Mouse (Mus musculus) G1E (cell line): ENCODE measurements at regions not wholly inside any gene's neighbourhood (a gene's known extent, or its start where the extent isn't known, plus 50 kb on each side); places are given as distances from the start of the nearest gene placed in this dataset.

Experiments
- ATAC-seq: 2 replicates; pipeline ENCODE4 v1.8.0; 2016; ENCODE audit warnings: mild to moderate bottlenecking; ENCODE audit not compliant: insufficient number of reproducible peaks, poor library complexity, low FRiP score, severe bottlenecking; ENCODE audit errors: extremely low read depth
- DNase-seq: peaks from one replicate; pipeline ENCODE4 v3.0.0; 2012; ENCODE audit warnings: low spot score
- H3K27me3 ChIP-seq: 2 replicates; pipeline ENCODE4 v1.6.1; 2012; ENCODE audit warnings: mild to moderate bottlenecking, low read length, inconsistent platforms; ENCODE audit not compliant: insufficient read depth
- H3K36me3 ChIP-seq: replicated peaks from 2 replicates; pipeline ENCODE3; 2012; ENCODE audit warnings: mild to moderate bottlenecking, inconsistent platforms
- H3K4me1 ChIP-seq: 2 replicates; pipeline ENCODE4 v1.6.1; 2012; ENCODE audit warnings: low read depth, low read length, inconsistent platforms, mixed read lengths; ENCODE audit not compliant: insufficient read depth
- H3K4me3 ChIP-seq: 2 replicates; pipeline ENCODE4 v1.5.1; 2012; ENCODE audit warnings: low read depth, mild to moderate bottlenecking, inconsistent platforms, low read length, moderate library complexity, mixed read lengths
- H3K9me3 ChIP-seq: replicated peaks from 2 replicates; pipeline ENCODE4 v1.6.1; 2012; ENCODE audit warnings: inconsistent platforms
- CTCF ChIP-seq: IDR thresholded peaks from 2 replicates; pipeline ENCODE4 v1.5.1; 2012; ENCODE audit warnings: low read depth, low read length, inconsistent platforms, mixed read lengths
- GATA1 ChIP-seq: IDR thresholded peaks from 2 replicates; pipeline ENCODE4 v1.6.1; 2012; ENCODE audit warnings: borderline replicate concordance, low read length, inconsistent platforms, mixed read lengths
- GATA2 ChIP-seq: IDR thresholded peaks from 2 replicates; pipeline ENCODE4 v1.6.1; 2012; ENCODE audit warnings: low read depth, low read length, inconsistent platforms, borderline replicate concordance
- POLR2AphosphoS5 ChIP-seq: IDR thresholded peaks from 2 replicates; pipeline ENCODE4 v1.6.1; 2012; ENCODE audit warnings: low read depth, low read length, inconsistent platforms; ENCODE audit not compliant: insufficient replicate concordance
- TAL1 ChIP-seq: conservative IDR thresholded peaks from 2 replicates; pipeline ENCODE4 v1.6.1; 2012; ENCODE audit warnings: low read depth, low read length, inconsistent platforms, mixed read lengths

GRCm38 (mm10) chr3:21218936-21219335 lies 852.0 kb upstream of the Agtr1b start:
- no peaks in the 10 kb centered on the region for H3K27me3 ChIP-seq
- TF ChIP-seq GATA2, result no peak
- no peak for TF ChIP-seq POLR2AphosphoS5
- no peak for TF ChIP-seq CTCF
- no peak for TF ChIP-seq GATA1
- no peak for TF ChIP-seq TAL1
- no peak overlapping the region for H3K4me3 ChIP-seq
- H3K9me3 ChIP-seq, result no peaks in the 10 kb centered on the region
- DNase-seq (no peak), ATAC-seq (no peak)
- H3K4me1 ChIP-seq, result no peaks in the 10 kb centered on the region
- H3K36me3 ChIP-seq, result no peaks in the 10 kb centered on the region

DNA sequence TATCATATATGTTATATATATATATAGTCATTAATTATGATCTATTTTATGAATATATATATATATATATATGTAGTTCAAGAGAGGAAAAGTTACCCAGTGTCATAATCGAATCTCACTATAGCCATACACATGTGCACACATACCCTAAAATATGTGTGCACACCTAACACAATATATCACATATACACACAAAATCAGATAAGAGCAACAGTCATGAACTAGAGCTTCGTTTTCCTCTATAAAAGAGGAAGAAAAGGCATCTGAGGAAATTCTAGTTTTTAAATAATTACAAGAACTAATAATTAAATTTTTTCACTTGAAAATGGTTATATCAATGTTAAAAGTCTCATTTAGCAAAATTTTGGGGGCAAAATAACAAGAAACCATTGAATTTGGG lies 835.3 kb upstream of the Tbl1xr1 start:
- DNase-seq, result no peak
- Histone ChIP-seq H3K27me3 (no peaks in the 10 kb centered on the region), H3K4me1 (no peaks in the 10 kb centered on the region), H3K36me3 (no peaks in the 10 kb centered on the region), H3K9me3 (no peaks in the 10 kb centered on the region), H3K4me3 (no peak overlapping the region)
- TF ChIP-seq TAL1 (no peak), GATA2 (no peak), POLR2AphosphoS5 (no peak), GATA1 (no peak), CTCF (no peak)
- ATAC-seq, result no peak

- ATAC-seq (no peak), DNase-seq (no peak)
- H3K36me3 ChIP-seq, result no peaks in the 10 kb centered on the region
- no peak overlapping the region for H3K4me3 ChIP-seq
- H3K9me3 ChIP-seq, result no peaks in the 10 kb centered on the region
- TF ChIP-seq POLR2AphosphoS5 (no peak), GATA2 (no peak), GATA1 (no peak), CTCF (no peak), TAL1 (no peak)
- H3K4me1 ChIP-seq, result no peaks in the 10 kb centered on the region
- no peaks in the 10 kb centered on the region for H3K27me3 ChIP-seq
These were observed 820.2 kb upstream of the Tbl1xr1 start for GRCm38 (mm10) chr3:21256129-21256760.

GRCm38 (mm10) chr3:21263317-21263716 lies 813.1 kb upstream of the Tbl1xr1 start:
- no peaks in the 10 kb centered on the region for H3K9me3 ChIP-seq
- no peak overlapping the region for H3K4me3 ChIP-seq
- H3K36me3 ChIP-seq, result no peaks in the 10 kb centered on the region
- no peaks in the 10 kb centered on the region for H3K27me3 ChIP-seq
- TF ChIP-seq GATA2, result no peak
- no peak for TF ChIP-seq GATA1
- TF ChIP-seq TAL1, result no peak
- no peak for TF ChIP-seq CTCF
- TF ChIP-seq POLR2AphosphoS5, result no peak
- DNase-seq, result no peak
- no peak for ATAC-seq
- 0 out of 2 replicates have a peak, but pooled peaks cover 2% of the 10 kb centered on the region for H3K4me1 ChIP-seq

DNA sequence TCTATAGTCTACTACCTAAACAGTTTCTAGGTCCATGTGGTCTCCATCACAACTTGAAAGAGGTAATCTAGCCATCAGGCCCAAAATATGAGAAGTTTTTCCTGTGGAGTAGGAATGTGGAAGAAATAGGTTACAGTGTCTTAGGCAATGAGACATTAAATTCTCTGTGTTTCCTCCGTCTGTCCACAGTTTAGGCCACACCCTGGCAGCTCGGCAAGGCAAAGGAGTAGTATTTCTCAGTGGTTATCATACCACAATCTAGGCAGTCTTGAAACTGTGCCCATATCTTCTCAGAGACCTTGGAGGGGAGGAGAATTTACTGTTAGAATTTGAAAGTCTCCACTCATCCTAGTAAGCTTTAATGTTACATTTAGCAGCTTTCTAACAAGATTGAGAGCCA lies 811.0 kb upstream of the Tbl1xr1 start:
- no peaks in the 10 kb centered on the region for H3K27me3 ChIP-seq
- no peaks in the 10 kb centered on the region for H3K36me3 ChIP-seq
- TF ChIP-seq POLR2AphosphoS5 (no peak), GATA2 (no peak), TAL1 (no peak), CTCF (no peak), GATA1 (no peak)
- no peaks in the 10 kb centered on the region for H3K9me3 ChIP-seq
- 0 out of 2 replicates have a peak, but pooled peaks cover 2% of the 10 kb centered on the region for H3K4me1 ChIP-seq
- DNase-seq, result no peak
- H3K4me3 ChIP-seq, result no peak overlapping the region
- no peak for ATAC-seq

DNA sequence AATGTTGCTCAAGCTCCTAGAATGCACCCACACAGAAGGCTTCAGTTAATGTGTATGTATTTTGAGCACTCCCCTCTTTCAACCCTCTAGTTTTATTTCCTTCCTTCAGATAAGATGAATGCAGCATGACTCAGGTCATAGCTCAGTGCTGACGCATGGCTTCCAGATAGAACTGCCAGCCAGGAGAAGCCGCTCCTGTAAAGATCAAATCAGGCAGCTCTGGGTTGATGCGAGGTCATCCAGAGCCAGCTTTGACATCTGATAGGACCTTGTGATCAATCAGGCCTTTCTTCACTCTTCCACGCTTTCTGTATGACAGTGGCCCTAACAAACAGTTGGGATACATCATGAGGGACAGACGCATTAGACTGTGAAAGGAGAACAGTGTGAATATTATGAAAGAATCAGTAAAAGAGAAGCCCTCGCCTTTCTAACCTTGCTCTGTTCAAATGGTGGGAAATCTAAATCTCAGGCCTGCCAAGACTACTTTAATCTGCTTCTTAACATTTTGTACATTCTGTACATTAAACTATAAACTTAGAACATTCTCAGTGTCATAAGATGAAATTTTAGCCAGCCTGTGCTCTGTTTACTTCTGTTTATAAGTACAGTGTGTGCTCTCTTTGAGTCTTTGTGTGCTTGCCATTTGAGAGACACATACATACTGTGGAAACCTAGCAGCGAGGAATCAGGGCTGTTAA lies 807.9 kb upstream of the Tbl1xr1 start:
- Histone ChIP-seq H3K36me3 (no peaks in the 10 kb centered on the region), H3K9me3 (no peaks in the 10 kb centered on the region), H3K27me3 (no peaks in the 10 kb centered on the region), H3K4me3 (no peak overlapping the region), H3K4me1 (0 out of 2 replicates have a peak, but pooled peaks cover 2% of the 10 kb centered on the region)
- ATAC-seq (no peak), DNase-seq (no peak)
- no peak for TF ChIP-seq POLR2AphosphoS5
- no peak for TF ChIP-seq TAL1
- TF ChIP-seq GATA1, result no peak
- no peak for TF ChIP-seq CTCF
